Mouse (Mus musculus) liver, embryonic 15.5 days (tissue): Measurements from ENCODE around the gene Ms4a1. TPM values are rescaled to one million over a fixed set of nuclear protein-coding genes. Genes with fewer than 3 reads are reported as not detected.
"Not testable (repeated sequence)": the region's sequence is repeated elsewhere in the genome, so short reads cannot be mapped to it uniquely, and the experiment has no call there.

ENCODE experiments used
- ATAC-seq: fragments of 200-750 bp; cut with Nextera tagmentation; 2 replicates; pipeline ENCODE4 v1.8.0; 2017; ENCODE audit warnings: moderate number of reproducible peaks, mild to moderate bottlenecking, moderate library complexity; ENCODE audit not compliant: insufficient read depth
- H3K27ac ChIP-seq: fragments of 300-500 bp; sonication (generic); replicated peaks from 2 replicates; pipeline ENCODE4 v1.5.1; 2015; ENCODE audit warnings: mild to moderate bottlenecking, inconsistent platforms
- H3K27me3 ChIP-seq: fragments of 300-500 bp; sonication (generic); 2 replicates; pipeline ENCODE4 v1.6.1; 2015; ENCODE audit warnings: mild to moderate bottlenecking, inconsistent platforms
- H3K36me3 ChIP-seq: fragments of 300-500 bp; sonication (generic); replicated peaks from 2 replicates; pipeline ENCODE4 v1.6.1; 2015; ENCODE audit warnings: moderate library complexity, mild to moderate bottlenecking, inconsistent platforms
- H3K4me1 ChIP-seq: fragments of 300-500 bp; sonication (generic); replicated peaks from 2 replicates; pipeline ENCODE4 v1.6.1; 2015; ENCODE audit warnings: inconsistent platforms
- H3K4me2 ChIP-seq: fragments of 300-500 bp; sonication (generic); 2 replicates; pipeline ENCODE4 v1.6.1; 2015; ENCODE audit warnings: moderate library complexity, mild to moderate bottlenecking, inconsistent platforms
- H3K4me3 ChIP-seq: fragments of 300-500 bp; sonication (generic); replicated peaks from 2 replicates; pipeline ENCODE4 v1.5.1; 2015; ENCODE audit warnings: mild to moderate bottlenecking, inconsistent platforms
- H3K9ac ChIP-seq: fragments of 300-500 bp; sonication (generic); 2 replicates; pipeline ENCODE4 v1.6.1; 2015; ENCODE audit warnings: moderate library complexity, mild to moderate bottlenecking, inconsistent platforms
- H3K9me3 ChIP-seq: fragments of 300-500 bp; sonication (generic); replicated peaks from 2 replicates; pipeline ENCODE4 v1.6.1; 2016; ENCODE audit warnings: inconsistent platforms
- WGBS: fragments of 180-500 bp; shearing (Covaris S2); methylation state at CpG from one replicate; pipeline ENCODE4 v1.1.7; 2015; ENCODE audit warnings: mixed read lengths; ENCODE audit not compliant: insufficient replicate concordance; 5-methylcytosine and 5-hydroxymethylcytosine counted together
- polyA plus RNA-seq: library from polyadenylated mRNA; unstranded; fragments of >200 nt; fragmentation: Nextera tagmentation; extraction: Ambion mirVana; gene quantifications from 2 replicates; pipeline ENCODE4 v1.2.1, GENCODE M21; 2015

Gene Ms4a1
- polyA plus RNA-seq, 1 experiment from 2014 or later = not detected

DNA sequence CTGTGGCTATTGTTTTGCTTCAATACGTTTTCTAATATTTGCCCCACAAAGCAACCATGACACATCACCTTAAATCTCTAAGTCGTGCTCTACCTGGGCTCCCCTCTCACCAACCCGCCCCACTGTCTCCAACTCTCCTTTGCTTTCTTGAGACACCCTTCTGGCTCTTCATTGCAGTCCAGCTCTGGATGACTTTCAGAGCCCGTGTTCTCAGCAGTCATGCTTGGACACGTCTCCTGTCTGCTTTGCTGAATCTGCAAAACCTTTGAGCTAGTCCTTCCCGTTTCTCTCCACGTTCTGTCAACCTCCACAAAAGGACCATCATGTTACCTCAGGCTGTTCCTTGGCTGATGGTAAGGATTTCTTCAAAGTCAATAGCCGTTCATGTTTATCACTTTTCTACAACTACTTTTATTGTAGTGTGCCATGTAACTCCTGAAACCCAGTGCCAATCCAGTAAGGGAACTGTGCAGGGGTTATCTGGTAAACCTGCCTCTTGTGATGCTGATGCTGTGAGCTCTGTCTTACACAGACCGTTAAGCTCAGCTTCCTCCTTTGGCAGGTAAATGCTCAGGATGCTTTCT, 1.3 kb downstream of the Ms4a1 start:
- Histone ChIP-seq H3K4me3 (no peak overlapping the region), H3K4me2 (no peak overlapping the region), H3K9me3 (no peaks in the 10 kb centered on the region), H3K27me3 (no peaks in the 10 kb centered on the region), H3K27ac (no peak overlapping the region), H3K36me3 (no peaks in the 10 kb centered on the region), H3K4me1 (no peaks in the 10 kb centered on the region), H3K9ac (no peak overlapping the region)
- ATAC-seq = no peak
- 46% methylated on average over 9 of the region's 9 CpGs for WGBS

- 27% methylated on average over 3 of the region's 3 CpGs for WGBS
- H3K9me3 ChIP-seq = no peaks in the 10 kb centered on the region
- no peaks in the 10 kb centered on the region for H3K36me3 ChIP-seq
- no peak overlapping the region for H3K4me3 ChIP-seq
- H3K9ac ChIP-seq = no peak overlapping the region
- H3K4me2 ChIP-seq = no peak overlapping the region
- no peak overlapping the region for H3K27ac ChIP-seq
- ATAC-seq = no peak
- H3K27me3 ChIP-seq = no peaks in the 10 kb centered on the region
- no peaks in the 10 kb centered on the region for H3K4me1 ChIP-seq
These were observed 2.5 kb downstream of the Ms4a1 start for GRCm38 (mm10) chr19:11263549-11263948.

GRCm38 (mm10) chr19:11262932-11263331, 3.1 kb downstream of the Ms4a1 start:
- not testable (repeated sequence) for H3K4me2 ChIP-seq, H3K4me1 ChIP-seq, H3K9ac ChIP-seq, H3K36me3 ChIP-seq, H3K9me3 ChIP-seq, ATAC-seq, H3K4me3 ChIP-seq, H3K27me3 ChIP-seq, H3K27ac ChIP-seq
- WGBS = 42% methylated on average over 4 of the region's 4 CpGs

- Histone ChIP-seq H3K9me3 (no peaks in the 10 kb centered on the region), H3K4me3 (no peak overlapping the region), H3K9ac (no peak overlapping the region), H3K4me1 (no peaks in the 10 kb centered on the region), H3K4me2 (no peak overlapping the region), H3K27ac (no peak overlapping the region), H3K36me3 (no peaks in the 10 kb centered on the region), H3K27me3 (no peaks in the 10 kb centered on the region)
- WGBS = 37% methylated on average over 2 of the region's 2 CpGs
- no peak for ATAC-seq
These were observed 4.5 kb downstream of the Ms4a1 start for GRCm38 (mm10) chr19:11261522-11261921.

DNA sequence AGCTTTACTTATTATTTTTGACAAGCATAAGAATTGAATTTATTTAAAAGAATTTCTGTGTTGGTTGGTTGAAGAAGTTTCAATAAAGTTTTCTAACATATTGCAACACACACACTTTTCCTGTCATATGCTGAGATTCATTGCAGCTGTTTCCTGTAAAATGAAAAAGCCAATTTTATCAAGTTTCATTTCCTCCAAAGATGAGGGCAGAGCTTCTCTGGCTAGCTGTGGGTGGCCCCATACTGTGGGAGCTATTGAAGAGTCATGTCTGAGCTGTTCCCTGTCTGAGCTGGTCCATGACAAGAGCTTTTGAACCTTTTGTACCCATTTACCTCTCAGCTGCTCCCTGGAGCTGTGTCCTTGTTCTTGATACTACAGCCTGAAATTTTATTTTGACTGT, 21.8 kb downstream of the Ms4a1 start:
- Histone ChIP-seq H3K9me3 (no peaks in the 10 kb centered on the region), H3K4me2 (no peak overlapping the region), H3K27me3 (no peaks in the 10 kb centered on the region), H3K36me3 (no peaks in the 10 kb centered on the region), H3K4me1 (no peaks in the 10 kb centered on the region), H3K27ac (no peak overlapping the region), H3K4me3 (no peak overlapping the region), H3K9ac (no peak overlapping the region)
- ATAC-seq = no peak

DNA sequence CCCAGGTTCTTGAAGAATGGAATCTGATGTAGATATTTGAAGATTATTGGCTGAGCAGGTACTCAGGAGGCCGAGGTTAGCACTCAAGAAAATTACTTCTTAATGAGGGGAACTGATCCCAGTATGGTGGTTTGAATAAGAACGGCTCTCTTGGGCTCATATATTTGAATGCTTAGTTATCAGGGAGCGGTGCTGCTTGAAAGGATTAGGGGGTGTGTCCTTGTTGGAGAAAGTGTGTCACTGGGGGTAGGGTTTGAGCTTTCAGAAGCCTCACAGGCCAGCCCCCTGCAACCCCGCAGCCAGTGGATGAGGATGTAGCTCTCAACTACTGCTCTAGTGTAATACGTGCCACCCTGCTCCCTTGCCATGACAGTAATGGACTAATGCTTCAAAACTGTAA, 23.5 kb downstream of the Ms4a1 start:
- WGBS = 57% methylated on average over 5 of the region's 5 CpGs
- no peaks in the 10 kb centered on the region for H3K27me3 ChIP-seq
- H3K4me2 ChIP-seq = no peak overlapping the region
- no peaks in the 10 kb centered on the region for H3K36me3 ChIP-seq
- no peak overlapping the region for H3K27ac ChIP-seq
- no peak overlapping the region for H3K4me3 ChIP-seq
- no peaks in the 10 kb centered on the region for H3K4me1 ChIP-seq
- no peak overlapping the region for H3K9ac ChIP-seq
- H3K9me3 ChIP-seq = no peaks in the 10 kb centered on the region
- ATAC-seq = no peak

DNA sequence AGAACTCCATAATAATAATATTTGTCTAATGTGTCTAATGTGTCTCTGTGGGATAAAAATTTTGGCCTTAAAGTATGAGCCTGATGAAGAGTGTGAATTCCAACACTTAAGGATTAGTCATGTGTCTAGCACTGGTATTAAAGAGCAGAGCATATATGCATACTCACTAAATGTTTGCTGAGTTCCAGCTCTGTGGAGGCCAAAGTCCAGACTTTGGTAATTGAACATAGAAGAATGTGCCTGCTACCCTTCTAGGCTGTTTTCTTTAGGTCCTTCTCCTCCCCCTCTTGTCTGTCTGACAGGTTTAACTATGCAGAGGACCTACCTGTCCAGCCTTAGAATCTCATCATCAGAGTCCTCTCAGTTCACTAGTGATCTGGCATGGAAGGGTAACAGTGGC, 30.2 kb downstream of the Ms4a1 start:
- H3K9ac ChIP-seq = no peak overlapping the region
- no peaks in the 10 kb centered on the region for H3K27me3 ChIP-seq
- no peak overlapping the region for H3K4me3 ChIP-seq
- H3K4me1 ChIP-seq = 0 out of 2 replicates have a peak, but pooled peaks cover 5% of the 10 kb centered on the region
- ATAC-seq = no peak
- H3K36me3 ChIP-seq = no peaks in the 10 kb centered on the region
- H3K4me2 ChIP-seq = no peak overlapping the region
- H3K9me3 ChIP-seq = no peaks in the 10 kb centered on the region
- no peak overlapping the region for H3K27ac ChIP-seq

GRCm38 (mm10) chr19:11234921-11235735, 30.9 kb downstream of the Ms4a1 start:
- Histone ChIP-seq H3K4me2 (no peak overlapping the region), H3K27ac (no peak overlapping the region), H3K9ac (no peak overlapping the region), H3K4me1 (0 out of 2 replicates have a peak, but pooled peaks cover 5% of the 10 kb centered on the region), H3K36me3 (no peaks in the 10 kb centered on the region), H3K4me3 (no peak overlapping the region), H3K9me3 (no peaks in the 10 kb centered on the region), H3K27me3 (no peaks in the 10 kb centered on the region)
- WGBS = 37% methylated on average over 5 of the region's 5 CpGs
- ATAC-seq = no peak

DNA sequence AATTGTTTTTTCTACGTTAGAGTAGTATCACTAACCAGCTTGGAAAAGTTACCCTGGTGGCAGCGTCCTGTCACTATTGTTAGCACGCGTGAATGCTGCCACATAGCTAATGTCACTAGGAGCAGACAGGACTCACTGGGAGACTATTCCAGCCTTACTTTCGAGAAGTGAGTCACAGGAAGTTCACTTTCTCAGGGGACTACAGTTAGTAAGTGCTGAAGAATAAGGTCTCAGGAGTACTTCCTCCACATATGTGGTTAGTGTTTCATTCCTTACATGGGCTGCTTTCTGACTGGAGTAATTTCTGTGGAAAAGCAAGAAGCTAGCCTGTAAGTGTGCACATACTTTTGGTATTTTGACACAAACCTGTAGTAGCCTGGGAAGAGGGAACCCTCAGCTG, 31.8 kb downstream of the Ms4a1 start:
- WGBS = 43% methylated on average over 5 of the region's 5 CpGs
- H3K27me3 ChIP-seq = no peaks in the 10 kb centered on the region
- no peaks in the 10 kb centered on the region for H3K36me3 ChIP-seq
- H3K9me3 ChIP-seq = no peaks in the 10 kb centered on the region
- 0 out of 2 replicates have a peak, but pooled peaks cover 5% of the 10 kb centered on the region for H3K4me1 ChIP-seq
- H3K4me3 ChIP-seq = no peak overlapping the region
- no peak overlapping the region for H3K27ac ChIP-seq
- no peak for ATAC-seq
- H3K4me2 ChIP-seq = no peak overlapping the region
- H3K9ac ChIP-seq = no peak overlapping the region

- no peaks in the 10 kb centered on the region for H3K27me3 ChIP-seq
- 0 out of 2 replicates have a peak, but pooled peaks cover 5% of the 10 kb centered on the region for H3K4me1 ChIP-seq
- no peak for ATAC-seq
- WGBS = 49% methylated on average over 5 of the region's 5 CpGs
- no peak within 1 kb of the TSS for H3K4me3 ChIP-seq
- H3K4me2 ChIP-seq = no peak within 1 kb of the TSS
- H3K36me3 ChIP-seq = no peaks in the 10 kb centered on the region
- H3K9ac ChIP-seq = no peak within 1 kb of the TSS
- no peak within 1 kb of the TSS for H3K27ac ChIP-seq
- H3K9me3 ChIP-seq = no peaks in the 10 kb centered on the region
These were observed 33.7 kb downstream of the Ms4a1 start, which contains the start of gene Ms4a12 for GRCm38 (mm10) chr19:11232348-11232747. TSS of gene Ms4a12 (minus strand) at chr19:11232448.
